In genomic region chr17:64132183-64132582, GRCm38 (mm10) we compare ENCODE assay signal across 20 mouse cellular contexts.
DNase-seq lines count a peak whose midpoint lies in the region; ATAC-seq and TF ChIP-seq lines count a peak whose summit lies in the region.
"Had no signal": no experiment of that assay in that cellular context is flagged by ENCODE, and none has a peak within 500 bp of the region (broad histone marks: within the 10 kb centered on the region; RNA-seq: fewer than 3 reads in every experiment).

No protein-coding gene starts in this region.

- H3K36me3 ChIP-seq in heart, embryonic 12.5 days, result 0 out of 2 replicates have a peak, but pooled peaks cover 3% of the 10 kb centered on the region
- H3K36me3 ChIP-seq in intestine, embryonic 14.5 days (ENCODE audit: control insufficient read depth, insufficient read depth, low read length), result no peaks in the 10 kb centered on the region; the same call in 1 of the 2 replicates
- H3K36me3 ChIP-seq in intestine, postnatal 0 days (ENCODE audit: control insufficient read depth, insufficient read depth), result no peaks in the 10 kb centered on the region
- H3K36me3 ChIP-seq: embryonic facial prominence, embryonic 13.5 days; forebrain, embryonic 12.5 days; hindbrain, embryonic 12.5 days had no signal

- DNase-seq in heart, adult 8-10 months (ENCODE audit: low spot score), result no peak
- DNase-seq in intestine, embryonic 14.5 days (ENCODE audit: low spot score), result peak; percentile 38
- peak; percentile 8 for DNase-seq in lung, postnatal 14 days
- DNase-seq in lung, postnatal 36 days, result peak; percentile 40
- DNase-seq: adrenal gland, adult 2 months; adrenal gland, postnatal 25 days; cerebellum, adult 18-20 months; cerebellum, adult 9-11 months; cerebellum, postnatal 36 days; gastrocnemius, postnatal 10 days; heart, postnatal 36 days had no signal

- no peak overlapping the region for H3K9ac ChIP-seq in heart, embryonic 12.5 days
- H3K9ac ChIP-seq in intestine, embryonic 14.5 days (ENCODE audit: low read length), result no peak overlapping the region
- no peak overlapping the region for H3K9ac ChIP-seq in intestine, postnatal 0 days (ENCODE audit: low read depth, low read length)
- H3K9ac ChIP-seq: embryonic facial prominence, embryonic 13.5 days; forebrain, embryonic 12.5 days; hindbrain, embryonic 12.5 days had no signal

- ATAC-seq in heart, embryonic 12.5 days (ENCODE audit: insufficient number of reproducible peaks, low FRiP score), result no peak
- ATAC-seq in intestine, embryonic 14.5 days (replicated peaks; ENCODE audit: low FRiP score, low TSS enrichment, low read depth), result no peak
- no peak for ATAC-seq in intestine, postnatal 0 days
- ATAC-seq: forebrain, embryonic 16.5 days; hindbrain, embryonic 16.5 days; inflammation-experienced regulatory T-cells, adult 6 months had no signal

- no peak overlapping the region for H3K4me3 ChIP-seq in heart, embryonic 12.5 days
- no peak overlapping the region for H3K4me3 ChIP-seq in intestine, embryonic 14.5 days (ENCODE audit: low read depth, low read length)
- H3K4me3 ChIP-seq in intestine, postnatal 0 days (ENCODE audit: low read depth, low read length), result no peak overlapping the region
- H3K4me3 ChIP-seq: embryonic facial prominence, embryonic 13.5 days; forebrain, embryonic 12.5 days; hindbrain, embryonic 12.5 days had no signal

- peaks cover 18% of the 10 kb centered on the region for H3K4me1 ChIP-seq in heart, embryonic 12.5 days (replicated peaks)
- H3K4me1 ChIP-seq in intestine, embryonic 14.5 days (replicated peaks; ENCODE audit: control insufficient read depth, insufficient read depth, low read length), result peaks cover 3% of the 10 kb centered on the region; the same call in 1 of the 2 replicates
- no peaks in the 10 kb centered on the region for H3K4me1 ChIP-seq in intestine, postnatal 0 days (replicated peaks; ENCODE audit: control insufficient read depth, insufficient read depth, low read length)
- H3K4me1 ChIP-seq: forebrain, embryonic 12.5 days; hindbrain, embryonic 12.5 days had no signal

- no peaks in the 10 kb centered on the region for H3K27me3 ChIP-seq in heart, embryonic 12.5 days (replicated peaks)
- no peaks in the 10 kb centered on the region for H3K27me3 ChIP-seq in intestine, embryonic 14.5 days (replicated peaks; ENCODE audit: control insufficient read depth, insufficient read depth, low read length)
- no peaks in the 10 kb centered on the region for H3K27me3 ChIP-seq in intestine, postnatal 0 days (replicated peaks; ENCODE audit: control insufficient read depth, insufficient read depth, low read length)
- H3K27me3 ChIP-seq: embryonic facial prominence, embryonic 13.5 days; forebrain, embryonic 12.5 days; hindbrain, embryonic 12.5 days had no signal

- 57% methylated on average over 6 of the region's 6 CpGs for WGBS in heart, embryonic 12.5 days
- WGBS in intestine, embryonic 14.5 days, result 45% methylated on average over 6 of the region's 6 CpGs
- 55% methylated on average over 6 of the region's 6 CpGs for WGBS in intestine, postnatal 0 days

- no peak for TF ChIP-seq CTCF in intestine, postnatal 0 days (IDR thresholded peaks at IDR 0.05; ENCODE audit: low read depth)

- no peaks in the 10 kb centered on the region for H3K9me3 ChIP-seq in heart, embryonic 12.5 days (replicated peaks)
- H3K9me3 ChIP-seq in intestine, embryonic 14.5 days (ENCODE audit: control insufficient read depth, low read length), result no peaks in the 10 kb centered on the region
- H3K9me3 ChIP-seq in intestine, postnatal 0 days (ENCODE audit: control insufficient read depth), result no peaks in the 10 kb centered on the region
- H3K9me3 ChIP-seq: embryonic facial prominence, embryonic 13.5 days; forebrain, embryonic 12.5 days; hindbrain, embryonic 12.5 days had no signal

- H3K4me2 ChIP-seq in heart, embryonic 12.5 days, result no peak overlapping the region
- H3K4me2 ChIP-seq in intestine, embryonic 14.5 days (ENCODE audit: low read length), result no peak overlapping the region
- H3K4me2 ChIP-seq in intestine, postnatal 0 days (replicated peaks; ENCODE audit: low read depth), result no peak overlapping the region
- H3K4me2 ChIP-seq: embryonic facial prominence, embryonic 13.5 days; forebrain, embryonic 12.5 days; heart, embryonic 11.5 days; hindbrain, embryonic 12.5 days had no signal

- H3K27ac ChIP-seq in heart, embryonic 12.5 days (ENCODE audit: poor library complexity, severe bottlenecking), result peak overlapping the region; percentile 43; the same call in 1 of the 2 replicates
- H3K27ac ChIP-seq in intestine, embryonic 14.5 days (ENCODE audit: low read depth), result no peak overlapping the region
- H3K27ac ChIP-seq in intestine, postnatal 0 days (ENCODE audit: low read depth, low read length), result no peak overlapping the region
- H3K27ac ChIP-seq: embryonic facial prominence, embryonic 13.5 days; forebrain, embryonic 12.5 days; hindbrain, embryonic 12.5 days had no signal
